Mouse (Mus musculus) thymus, postnatal 14 days (tissue): Measurements from ENCODE around the gene Slc24a2.

Experiments used
- DNase-seq: peaks from one replicate; pipeline ENCODE4 v3.0.0; 2021

Gene Slc24a2

GRCm38 (mm10) chr4:87115726-87116125 lies 114.6 kb downstream of the Slc24a2 start:
- DNase-seq: no peak

GRCm38 (mm10) chr4:87109331-87110059 lies 120.8 kb downstream of the Slc24a2 start:
- DNase-seq: no peak

- no peak for DNase-seq
Measured at GRCm38 (mm10) chr4:87100936-87101335, 129.3 kb downstream of the Slc24a2 start.

- DNase-seq: no peak
Measured at GRCm38 (mm10) chr4:87096186-87096585, 134.1 kb downstream of the Slc24a2 start.

- no peak for DNase-seq
Measured at GRCm38 (mm10) chr4:87093612-87094011, 136.7 kb downstream of the Slc24a2 start.

GRCm38 (mm10) chr4:87090841-87091240 lies 139.4 kb downstream of the Slc24a2 start:
- no peak for DNase-seq

GRCm38 (mm10) chr4:87088713-87089112 lies 141.6 kb downstream of the Slc24a2 start:
- no peak for DNase-seq

- no peak for DNase-seq
Measured at GRCm38 (mm10) chr4:87087597-87087996, 142.7 kb downstream of the Slc24a2 start.

- DNase-seq: no peak
Measured at GRCm38 (mm10) chr4:87086933-87087577, 143.2 kb downstream of the Slc24a2 start.

GRCm38 (mm10) chr4:87081321-87081720 lies 149.0 kb downstream of the Slc24a2 start:
- DNase-seq: no peak

GRCm38 (mm10) chr4:87079305-87079704 lies 151.0 kb downstream of the Slc24a2 start:
- no peak for DNase-seq

- no peak for DNase-seq
Measured at GRCm38 (mm10) chr4:87078726-87079125, 151.6 kb downstream of the Slc24a2 start.

GRCm38 (mm10) chr4:87075761-87076160 lies 154.5 kb downstream of the Slc24a2 start:
- no peak for DNase-seq

- DNase-seq: no peak
Measured at GRCm38 (mm10) chr4:87068121-87068520, 162.2 kb downstream of the Slc24a2 start.

GRCm38 (mm10) chr4:87065227-87065626 lies 165.1 kb downstream of the Slc24a2 start:
- no peak for DNase-seq

- DNase-seq: no peak
Measured at GRCm38 (mm10) chr4:87064561-87064960, 165.7 kb downstream of the Slc24a2 start.

GRCm38 (mm10) chr4:87062771-87063253 lies 167.5 kb downstream of the Slc24a2 start:
- no peak for DNase-seq

GRCm38 (mm10) chr4:87061696-87062095 lies 168.6 kb downstream of the Slc24a2 start:
- DNase-seq: no peak

- no peak for DNase-seq
Measured at GRCm38 (mm10) chr4:87057572-87057971, 172.7 kb downstream of the Slc24a2 start.

- DNase-seq: no peak
Measured at GRCm38 (mm10) chr4:87055768-87056167, 174.5 kb downstream of the Slc24a2 start.

- no peak for DNase-seq
Measured at GRCm38 (mm10) chr4:87052881-87053280, 177.4 kb downstream of the Slc24a2 start.

GRCm38 (mm10) chr4:87049061-87049460 lies 181.2 kb downstream of the Slc24a2 start:
- no peak for DNase-seq

- no peak for DNase-seq
Measured at GRCm38 (mm10) chr4:87047131-87047530, 183.1 kb downstream of the Slc24a2 start.

GRCm38 (mm10) chr4:87043296-87043695 lies 187.0 kb downstream of the Slc24a2 start:
- no peak for DNase-seq
